Mouse (Mus musculus) gastrocnemius, postnatal 36 days (tissue): ENCODE measurements around the gene Pgs1. TPM values are rescaled to one million over a fixed set of nuclear protein-coding genes. Genes with fewer than 3 reads are reported as not detected.

Source experiments
- DNase-seq, 2 experiments: peaks; one replicate each; pipeline ENCODE4 v3.0.0; 2022
- intact Hi-C: fragments of 180-260 bp; cut with DNase I; formaldehyde crosslinking; loops from one replicate; pipeline ENCODE4 v1.15.1; 2025
- total RNA-seq, 2 experiments: library from RNA; stranded (reverse); gene quantifications; 2 replicates each; pipeline ENCODE4 v1.2.3; 2021

Pgs1 gene
- total RNA-seq, 2 experiments from 2014 or later, result 17.9 to 18.9 TPM

DNA sequence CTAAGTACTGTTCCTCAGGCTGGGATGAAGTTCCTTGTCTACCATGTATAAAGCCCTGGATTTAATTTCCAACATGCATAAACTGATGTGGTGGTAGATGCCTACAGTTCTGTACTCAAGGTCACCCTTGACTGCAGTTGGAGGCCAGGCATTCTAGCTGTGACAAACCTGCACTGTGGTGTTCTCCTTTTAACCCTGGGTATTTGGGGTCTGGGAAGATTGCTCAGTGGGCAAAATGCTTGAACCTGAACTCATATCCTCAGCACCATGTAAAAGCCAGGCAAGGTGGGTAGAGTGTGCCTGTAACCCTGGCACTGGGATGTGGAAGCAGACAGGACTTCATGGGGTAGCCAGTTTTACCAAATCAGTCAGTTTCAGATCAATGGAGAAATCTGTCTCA lies 25.5 kb upstream of the Pgs1 start:
- DNase-seq, result no peak
- intact Hi-C loops, result no loop called here

DNA sequence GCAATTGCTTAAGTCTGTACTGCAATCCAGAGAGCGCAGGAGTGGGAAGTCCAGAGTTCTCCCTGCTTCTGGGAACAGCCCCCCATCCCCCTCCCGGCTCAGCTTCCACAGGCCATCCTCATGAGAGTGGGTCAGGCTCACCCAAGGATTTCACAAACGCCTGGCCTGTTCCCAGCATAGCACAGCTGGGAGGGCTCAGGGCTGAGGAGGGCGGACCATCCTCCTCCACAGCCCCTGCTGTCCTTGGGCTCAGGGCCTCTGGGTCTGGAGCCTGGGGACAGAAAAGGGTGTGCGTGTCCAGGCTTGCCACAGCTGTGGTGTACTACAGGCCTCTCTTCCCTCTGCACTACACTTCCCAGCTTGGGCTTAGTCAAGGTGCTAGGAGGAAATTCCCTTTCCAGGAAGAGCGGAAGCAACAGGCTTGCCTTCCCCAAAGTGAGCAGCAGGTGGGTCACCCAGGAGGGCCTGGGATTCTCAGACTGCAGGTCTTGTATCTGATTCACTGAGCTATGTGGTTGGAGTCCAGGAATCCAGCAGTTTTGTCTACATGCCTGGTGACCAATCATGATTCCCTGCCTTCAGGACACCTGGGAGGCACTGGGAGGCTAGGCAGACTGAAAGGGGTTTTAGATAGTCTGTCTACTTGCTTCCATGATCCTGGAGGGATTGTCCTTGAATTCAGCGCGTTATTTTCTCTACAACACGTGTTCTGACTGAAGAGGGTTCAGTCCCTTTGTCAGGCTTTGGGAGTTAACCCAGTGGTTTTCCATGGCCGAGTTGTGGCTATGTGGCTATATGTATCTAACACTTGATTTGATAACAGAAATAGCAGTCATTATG lies 23.6 kb upstream of the Pgs1 start:
- intact Hi-C loops, result no loop called here
- peak; percentile 74 to 88 for DNase-seq

DNA sequence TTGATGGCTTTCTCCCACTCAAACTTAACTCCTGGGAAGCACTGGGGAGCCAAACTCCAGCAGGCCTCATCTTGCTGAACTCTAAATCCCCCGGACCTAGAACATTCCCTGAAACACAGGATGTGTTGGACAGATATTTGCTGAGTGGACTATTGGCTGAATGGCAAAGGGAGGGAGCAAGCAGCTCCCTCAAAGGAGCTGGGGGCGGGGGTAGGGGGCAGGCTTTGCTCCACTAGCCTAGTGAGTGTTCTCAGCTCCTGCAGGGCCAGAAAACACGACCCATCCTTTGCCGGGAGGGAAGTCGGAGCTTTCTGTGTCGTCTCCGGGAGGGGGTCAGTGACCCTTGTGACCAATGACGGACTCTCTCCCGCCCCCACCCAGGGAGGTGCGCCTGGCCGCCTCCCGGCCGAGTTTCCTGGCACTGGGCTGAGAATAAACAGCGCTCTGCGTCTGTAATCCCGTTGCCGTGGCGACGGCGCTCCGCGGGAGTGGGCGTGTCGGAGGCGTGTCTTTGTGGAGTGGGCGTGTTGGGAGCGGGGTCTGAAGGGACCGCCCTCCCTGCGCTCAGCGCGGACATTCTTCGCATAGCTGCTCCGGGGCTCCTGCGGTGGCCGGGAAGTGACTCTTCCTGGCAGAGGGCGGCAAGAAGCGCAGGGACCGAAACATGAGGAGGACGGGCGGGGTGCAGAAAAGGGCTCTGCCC lies 22.9 kb upstream of the Pgs1 start:
- DNase-seq, result peak; percentile 99
- intact Hi-C loops, result no loop called here

DNA sequence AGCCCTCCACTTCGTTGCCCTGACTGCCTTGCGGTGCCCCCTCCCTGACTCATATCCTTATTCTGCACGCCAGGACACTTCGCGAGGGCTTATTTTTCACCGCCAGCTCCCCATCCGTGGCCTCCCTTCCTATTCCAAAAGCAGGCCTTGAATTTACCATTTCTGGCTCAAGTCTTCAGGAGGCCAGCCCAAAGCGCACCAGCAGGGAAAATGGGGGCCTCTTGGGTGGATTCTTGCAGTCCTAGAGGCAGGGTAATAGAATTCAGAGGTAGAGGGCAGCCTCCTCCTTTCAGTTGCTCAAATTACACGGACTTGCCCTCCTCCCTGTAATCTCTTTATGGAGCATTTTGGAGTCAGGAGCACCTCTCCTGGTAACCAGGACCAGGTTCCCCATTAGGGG lies 22.2 kb upstream of the Pgs1 start:
- no peak for DNase-seq
- intact Hi-C loops, result no loop called here

DNA sequence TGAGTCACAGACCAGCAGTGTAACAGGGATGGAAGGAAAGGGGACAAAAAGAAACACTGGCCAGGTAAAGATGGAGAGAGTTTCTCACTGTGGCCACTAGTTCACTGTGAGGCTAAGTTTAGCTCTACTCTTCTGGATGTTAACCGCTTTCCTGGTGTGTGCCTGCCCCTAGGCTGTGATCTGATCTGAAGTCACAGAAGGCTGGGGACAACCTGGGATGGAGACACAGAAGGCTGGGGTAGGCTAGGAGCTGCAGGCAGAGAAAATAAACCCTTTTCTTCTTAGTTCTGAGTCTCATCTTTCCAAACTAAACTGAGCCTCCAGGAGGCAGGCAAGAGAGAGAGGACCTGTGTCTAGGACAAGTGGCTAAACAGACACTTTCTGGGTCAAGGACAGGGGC lies 21.8 kb upstream of the Pgs1 start:
- intact Hi-C loops, result no loop called here
- DNase-seq, result no peak

DNA sequence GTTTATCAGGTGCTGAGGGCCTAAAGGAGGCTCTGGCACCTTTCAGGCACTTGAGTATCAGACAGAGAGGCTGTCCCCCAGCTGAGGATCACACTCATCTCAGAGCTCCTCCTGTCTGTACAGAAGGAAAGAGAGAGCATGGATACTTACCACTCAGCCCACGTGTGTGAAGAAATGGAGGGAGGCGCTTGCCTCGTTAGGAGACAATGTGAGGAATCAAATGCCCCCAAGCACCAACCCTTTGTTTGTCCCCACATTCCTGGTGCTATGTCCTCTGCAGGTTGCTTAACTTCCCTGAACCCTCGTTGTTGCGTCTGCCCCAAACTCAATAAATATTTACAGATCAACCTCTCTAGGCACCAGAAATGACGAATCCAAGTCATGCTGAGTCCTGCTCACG lies 21.0 kb upstream of the Pgs1 start:
- no peak for DNase-seq
- intact Hi-C loops, result loop anchor here (5.0 kb wide), 2 partner anchors 33 to 93 kb away; partner anchors contain the start of gene Tha1

DNA sequence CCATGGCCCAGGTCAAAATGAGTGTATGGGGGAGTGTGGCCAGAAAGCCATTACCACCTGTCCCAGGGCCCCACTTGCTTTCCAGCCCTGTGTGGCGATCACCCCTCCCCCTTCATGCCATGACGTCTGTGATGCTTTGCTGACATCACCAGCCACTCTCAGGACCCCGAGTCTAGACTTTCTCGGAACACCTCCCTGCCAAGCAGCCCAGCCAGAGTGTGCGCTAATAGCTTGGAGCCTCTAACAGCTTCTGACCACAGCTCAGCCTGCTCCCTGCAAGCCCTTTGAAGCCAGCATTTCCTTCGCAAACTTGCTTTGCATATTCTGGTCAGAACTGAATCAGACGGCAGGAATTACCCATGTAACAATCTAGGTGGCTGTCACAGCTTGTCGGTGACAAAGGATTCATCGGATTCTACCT lies 20.5 kb upstream of the Pgs1 start:
- intact Hi-C loops, result loop anchor here (5.0 kb wide), 2 partner anchors 33 to 93 kb away; partner anchors contain the start of gene Tha1
- DNase-seq, result no peak

DNA sequence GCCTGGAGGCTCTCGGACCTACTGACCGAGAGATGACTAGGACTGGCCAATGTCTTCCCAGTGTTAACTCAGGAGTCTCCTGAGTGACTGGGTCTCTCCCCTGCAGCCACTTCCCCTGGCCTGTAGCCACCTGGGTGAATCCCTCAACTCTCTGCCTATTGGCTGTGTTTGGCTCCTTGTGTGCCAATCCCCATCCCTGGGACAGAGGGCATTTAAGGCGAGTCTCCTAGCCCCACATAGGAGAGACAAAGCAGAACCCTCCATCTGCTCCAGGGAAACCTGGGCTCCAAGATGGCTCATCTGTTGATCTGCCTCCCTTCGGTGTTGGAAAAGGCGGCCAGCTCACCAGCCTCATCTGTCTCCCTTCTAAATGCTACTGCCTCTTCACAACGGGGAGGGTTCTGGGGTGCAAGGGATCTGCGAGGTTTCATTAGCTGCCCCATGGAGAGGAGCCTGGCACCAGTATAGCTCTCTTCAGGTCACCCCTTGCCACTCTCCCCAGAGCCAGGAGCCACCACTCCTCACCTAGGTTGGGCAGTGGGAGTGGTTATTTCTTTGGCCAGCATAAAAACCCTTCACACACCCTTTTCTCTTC lies 19.5 kb upstream of the Pgs1 start:
- intact Hi-C loops, result loop anchor here (5.0 kb wide), 2 partner anchors 34 to 94 kb away; partner anchors contain the start of gene Tha1
- DNase-seq, result no peak

DNA sequence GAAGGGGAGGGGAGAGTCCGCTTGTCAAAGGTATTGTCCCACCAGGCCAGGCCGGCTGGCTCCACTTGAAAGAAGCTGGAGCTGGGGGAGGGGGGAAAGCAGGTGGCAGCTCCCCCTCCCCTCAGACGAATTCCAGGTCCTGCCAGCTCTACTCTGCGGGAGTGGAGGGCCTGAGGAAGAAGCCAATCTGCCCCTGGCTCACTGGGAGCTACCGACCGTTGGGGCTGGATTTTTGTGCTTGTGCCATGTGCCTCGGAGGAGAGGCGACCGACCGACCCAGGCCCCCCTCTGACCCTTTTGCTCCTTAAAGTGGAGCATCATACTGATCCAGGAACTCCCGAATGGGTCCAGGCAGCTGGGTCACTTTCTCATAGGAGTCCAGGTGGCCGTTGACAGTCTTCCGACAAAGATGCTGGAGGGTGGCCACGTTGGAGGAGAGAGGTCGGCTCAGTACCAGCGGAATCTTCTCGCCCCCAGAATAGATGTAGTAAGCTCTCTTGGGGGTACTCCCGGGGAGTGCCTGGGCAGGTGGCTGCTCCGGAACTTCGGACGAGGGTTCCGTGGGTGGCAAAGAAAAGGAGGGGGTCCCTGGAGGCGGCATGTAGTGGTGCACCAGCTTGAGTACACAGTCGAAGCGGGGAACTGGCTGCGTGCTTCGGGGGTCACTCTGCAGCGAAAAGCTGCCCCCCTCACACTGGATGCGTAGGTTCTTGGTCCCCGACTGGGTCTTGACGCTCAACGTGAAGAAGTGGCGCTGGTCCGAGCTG lies 18.7 kb upstream of the Pgs1 start:
- DNase-seq, result peak in 1 of 2 experiments; percentile 25
- intact Hi-C loops, result loop anchor here (5.0 kb wide), 2 partner anchors 35 to 95 kb away; partner anchors contain the start of gene Tha1

DNA sequence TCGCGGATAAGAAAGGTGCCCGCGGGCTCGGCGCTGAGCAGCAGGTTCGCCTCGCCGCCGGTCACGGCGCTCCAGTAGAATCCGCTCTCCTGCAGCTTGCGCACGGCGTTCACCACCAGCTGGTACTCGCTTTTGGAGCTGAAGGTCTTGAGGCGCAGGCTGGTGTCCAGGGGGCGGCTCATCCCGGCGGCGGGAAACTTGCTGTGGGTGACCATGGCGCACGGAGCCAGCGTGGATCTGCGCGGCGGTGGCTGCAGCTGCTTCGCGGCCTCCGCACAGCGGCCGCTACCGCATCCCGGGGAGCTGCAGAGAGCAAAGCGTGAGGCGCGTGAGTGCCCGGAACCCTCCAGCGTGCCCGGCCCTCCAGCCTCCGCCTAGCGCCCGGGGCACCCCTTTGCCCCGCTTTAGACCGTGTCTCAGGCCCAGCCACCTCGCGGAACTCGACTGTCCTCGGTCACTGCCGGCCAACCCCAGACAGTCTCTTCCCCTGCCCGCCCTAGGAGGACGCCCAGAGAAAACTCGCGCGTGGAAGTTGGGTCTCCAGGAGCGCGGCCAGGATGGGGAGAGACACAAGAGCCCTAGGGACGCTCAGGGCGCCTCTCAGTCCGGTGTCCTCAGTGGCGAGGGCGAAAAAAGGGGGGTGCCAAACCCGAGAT lies 17.9 kb upstream of the Pgs1 start:
- intact Hi-C loops, result loop anchor here (5.0 kb wide), 2 partner anchors 36 to 96 kb away; partner anchors contain the start of gene Tha1
- DNase-seq, result peak in 1 of 2 experiments; percentile 43

DNA sequence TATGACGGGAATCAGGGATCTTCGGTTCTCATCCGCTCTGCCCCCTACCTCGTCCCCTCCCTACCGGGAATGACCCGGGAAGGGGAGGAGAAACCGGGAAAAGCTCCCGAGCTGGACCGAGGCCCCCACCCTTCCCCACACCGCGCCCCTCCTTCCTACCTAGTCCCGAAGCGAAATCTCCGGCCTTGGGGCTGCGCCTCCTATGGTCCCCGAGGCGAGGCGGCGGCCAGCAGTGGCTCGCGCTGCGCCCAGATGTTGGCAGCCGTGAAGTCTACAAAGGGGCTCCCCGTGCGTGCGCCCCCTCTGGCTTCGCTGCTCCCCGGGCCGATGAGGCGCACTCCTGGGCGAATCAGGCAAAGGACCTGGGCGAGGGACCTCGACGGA lies 17.4 kb upstream of the Pgs1 start:
- no peak for DNase-seq
- intact Hi-C loops, result loop anchor here (5.0 kb wide), 2 partner anchors 36 to 96 kb away; partner anchors contain the start of gene Tha1

DNA sequence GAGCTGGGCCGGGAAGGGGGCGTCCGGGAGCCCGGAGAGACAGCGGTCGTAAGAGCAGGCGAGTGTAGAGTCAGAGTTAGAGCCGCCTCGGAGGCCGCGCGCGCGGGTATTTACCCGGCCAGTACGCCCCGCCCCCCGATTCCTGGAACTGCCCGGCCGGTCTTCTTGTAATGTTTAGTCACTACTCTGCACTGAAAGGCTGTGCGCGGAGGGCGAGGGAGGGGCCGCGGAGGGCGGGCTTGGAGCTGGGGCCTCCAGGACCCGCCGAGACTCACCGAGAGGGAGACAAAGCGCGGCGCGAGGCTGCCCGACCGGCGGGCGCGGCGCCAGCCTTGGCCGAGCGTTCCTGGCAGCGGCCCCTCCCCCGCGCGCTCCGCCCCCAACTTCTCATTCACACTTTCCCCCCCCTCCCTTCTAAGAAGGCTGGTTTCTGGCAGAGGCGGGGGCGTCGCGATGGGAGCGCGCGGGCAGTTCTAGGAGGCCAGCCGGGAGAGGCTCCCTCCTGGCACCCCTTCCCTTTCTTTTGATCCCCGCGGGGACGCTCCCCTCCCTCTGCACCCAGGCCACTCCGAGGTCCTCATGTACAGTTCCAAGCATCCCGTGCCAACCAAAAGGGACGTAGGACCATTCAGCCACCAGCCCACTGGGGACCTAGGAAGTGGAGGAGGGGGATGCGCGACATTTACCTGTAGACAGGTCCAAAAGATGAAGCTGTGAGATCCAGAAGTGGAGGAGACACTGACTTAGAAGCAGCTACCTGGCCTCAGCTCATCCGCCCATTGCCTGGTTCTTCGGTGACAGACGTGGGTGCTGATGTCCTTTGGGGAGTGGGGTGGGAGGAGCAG lies 16.8 kb upstream of the Pgs1 start:
- intact Hi-C loops, result loop anchor here (5.0 kb wide), 2 partner anchors 37 to 97 kb away; partner anchors contain the start of gene Tha1
- DNase-seq, result peak; percentile 93 to 97

DNA sequence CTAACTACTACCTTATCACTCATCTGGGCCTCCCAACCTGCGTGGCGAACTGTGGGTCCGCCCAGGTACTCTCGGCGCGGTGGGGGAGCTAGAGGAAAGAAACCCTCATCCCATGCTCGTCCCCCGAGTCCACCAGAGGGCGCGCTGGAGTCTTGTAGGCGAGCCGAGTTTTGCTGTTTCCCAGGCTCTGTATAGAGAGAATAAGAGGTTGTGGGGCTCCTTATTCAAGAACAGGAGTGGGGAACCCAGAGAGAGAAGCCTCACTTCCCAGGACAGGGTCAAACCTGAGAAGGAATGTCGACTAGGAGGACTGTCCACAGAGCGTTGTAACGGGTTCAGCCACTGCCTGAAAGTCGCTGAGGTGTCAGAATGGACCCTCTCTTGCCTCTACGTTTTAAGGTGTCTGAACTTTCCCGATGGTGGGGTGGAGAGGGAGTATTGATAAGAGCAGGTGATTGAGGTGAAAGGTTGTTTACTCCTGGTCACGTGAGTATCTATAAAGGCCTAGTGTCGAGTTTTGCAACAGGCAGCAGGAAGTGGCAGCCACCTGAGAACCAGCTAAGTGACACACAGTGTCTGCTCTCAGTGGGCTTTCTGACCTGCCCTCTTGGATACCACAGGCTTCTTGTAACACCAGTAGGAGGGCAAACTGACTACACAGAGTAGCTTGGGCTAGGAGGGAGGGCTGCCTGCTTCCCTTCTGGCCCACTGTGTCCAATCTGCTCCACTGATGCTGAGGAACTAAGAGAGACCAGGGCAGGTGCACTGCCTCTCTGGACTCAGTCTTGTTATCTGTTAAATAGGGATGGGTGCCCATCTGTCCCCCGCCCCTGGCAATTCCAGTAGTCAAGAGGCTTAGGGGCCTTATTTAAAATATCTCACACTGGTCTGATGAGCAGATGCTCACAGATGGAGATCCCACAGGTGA lies 15.9 kb upstream of the Pgs1 start, which contains the start of gene Socs3:
Gene Socs3 (minus strand): TSS at position 103 of the 928 bp plus-strand sequence.
- peak; percentile 93 for DNase-seq
- intact Hi-C loops, result loop anchor here (1.0 to 5.0 kb wide), 4 partner anchors 38 to 98 kb away; partner anchors contain the start of gene Tha1

DNA sequence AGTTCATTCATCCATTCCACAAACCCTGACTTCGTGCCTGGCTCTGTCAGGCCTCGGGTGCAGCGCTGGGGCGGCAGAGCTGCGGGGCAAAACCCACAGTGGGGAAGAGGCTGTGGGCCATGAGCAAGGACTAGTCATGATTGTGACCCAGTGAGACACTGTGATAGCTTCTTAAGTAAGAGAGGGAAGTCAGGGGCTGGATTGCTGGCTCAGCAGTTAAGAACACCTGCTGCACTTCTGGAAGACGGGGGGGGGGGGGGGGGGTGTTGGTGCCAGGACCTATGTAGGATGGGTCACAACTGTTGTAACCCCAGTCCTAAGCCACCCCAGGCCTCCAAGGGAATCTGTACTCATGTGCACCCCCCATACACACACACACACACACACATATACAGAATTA lies 15.0 kb upstream of the Pgs1 start:
- no peak for DNase-seq

DNA sequence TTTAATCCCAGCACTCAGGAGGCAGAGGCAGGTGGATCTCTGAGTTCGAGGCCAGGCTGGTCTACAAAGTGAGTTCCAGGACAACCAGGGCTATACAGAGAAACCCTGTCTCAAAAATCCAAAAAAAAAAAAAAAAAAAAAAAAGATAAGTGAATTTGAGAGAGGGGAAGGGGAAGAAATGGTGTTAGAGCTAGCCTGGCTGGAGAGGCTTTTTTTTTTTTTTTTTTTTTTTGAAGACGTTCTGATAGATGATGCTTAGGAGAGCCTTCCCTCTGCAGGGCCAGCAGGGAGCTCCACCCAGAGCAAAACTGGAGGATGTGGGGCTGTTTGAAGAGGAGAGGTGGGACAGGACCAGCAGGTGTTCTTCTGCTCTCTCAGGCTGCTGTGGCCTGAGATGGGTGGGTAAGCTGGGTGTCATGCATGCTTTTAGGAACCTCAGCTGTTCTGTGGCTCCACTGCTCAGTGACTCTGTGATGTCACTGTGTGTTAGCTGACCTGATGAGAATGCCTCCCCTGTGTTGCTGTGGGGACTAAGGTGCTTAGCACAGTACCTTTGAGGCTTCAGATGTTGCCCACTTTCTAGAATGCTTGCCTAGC lies 14.3 kb upstream of the Pgs1 start:
- intact Hi-C loops, result loop anchor here (2.0 kb wide), 1 partner anchor 57 kb away; no protein-coding TSS in a partner anchor
- no peak for DNase-seq

More for the DNA sequence above, 15.0 kb upstream of the Pgs1 start:
- intact Hi-C loops, result loop anchor here (2.0 kb wide), 1 partner anchor 56 kb away; no protein-coding TSS in a partner anchor

DNA sequence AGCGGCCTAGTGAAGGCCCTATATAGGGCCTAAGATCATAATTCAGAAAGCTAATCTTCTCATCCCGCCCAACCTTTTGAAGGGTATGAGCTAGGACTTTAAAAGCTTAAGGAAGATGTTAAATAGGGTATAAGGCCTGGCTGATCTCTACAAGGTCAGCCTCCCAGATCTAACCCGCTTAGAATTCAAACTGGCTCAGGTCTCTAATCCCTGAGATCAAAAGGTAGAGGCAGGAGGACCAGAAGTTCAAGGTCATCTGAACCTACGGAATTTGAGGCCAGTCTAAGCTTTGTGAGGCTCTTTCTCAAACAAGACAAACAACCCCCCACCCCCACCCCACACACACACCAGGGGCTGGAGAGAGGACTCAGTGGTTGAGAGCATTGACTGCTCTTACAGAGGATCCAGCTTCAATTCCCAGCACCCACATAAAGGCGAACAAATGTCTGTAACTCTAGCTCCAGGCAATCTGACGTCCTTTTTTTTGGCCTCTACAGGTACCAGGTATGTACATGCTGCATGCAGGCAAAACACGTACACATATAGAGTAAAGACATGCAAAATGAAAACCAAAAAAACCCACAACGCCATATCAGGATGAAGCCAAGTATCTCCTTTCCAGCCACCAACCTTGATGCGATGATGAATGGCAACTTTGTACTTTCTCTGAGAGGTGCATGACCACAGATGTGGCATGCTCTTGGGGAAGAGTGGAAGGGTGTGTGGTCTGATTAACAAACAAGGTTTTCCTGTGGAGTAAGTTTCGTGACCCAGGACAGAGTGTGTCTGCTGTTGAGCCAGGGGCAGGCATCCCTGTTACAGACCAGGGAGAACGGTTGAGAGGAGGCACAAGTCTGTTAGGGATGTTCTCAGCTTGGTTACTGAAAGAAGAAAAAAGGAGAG lies 13.2 kb upstream of the Pgs1 start:
- intact Hi-C loops, result no loop called here
- no peak for DNase-seq
